Mouse (Mus musculus) midbrain, embryonic 15.5 days (tissue): Measurements from ENCODE around the gene Cflar. TPM values are rescaled to one million over a fixed set of nuclear protein-coding genes. Genes with fewer than 3 reads are reported as not detected.
"Not testable (repeated sequence)": the region's sequence is repeated elsewhere in the genome, so short reads cannot be mapped to it uniquely, and the experiment has no call there.

Experiments used
- ATAC-seq: fragments of 200-750 bp; cut with Nextera tagmentation; replicated peaks from 2 replicates; pipeline ENCODE4 v1.8.0; 2017; ENCODE audit warnings: moderate TSS enrichment
- H3K27ac ChIP-seq: fragments of 300-500 bp; sonication (generic); 2 replicates; pipeline ENCODE4 v1.5.1; 2015; ENCODE audit warnings: mild to moderate bottlenecking, inconsistent platforms
- H3K27me3 ChIP-seq: fragments of 300-500 bp; sonication (generic); replicated peaks from 2 replicates; pipeline ENCODE4 v1.6.1; 2015; ENCODE audit warnings: inconsistent platforms
- H3K36me3 ChIP-seq: fragments of 300-500 bp; sonication (generic); replicated peaks from 2 replicates; pipeline ENCODE4 v1.6.1; 2015; ENCODE audit warnings: inconsistent platforms
- H3K4me1 ChIP-seq: fragments of 300-500 bp; sonication (generic); 2 replicates; pipeline ENCODE4 v1.6.1; 2015; ENCODE audit warnings: inconsistent platforms
- H3K4me2 ChIP-seq: fragments of 300-500 bp; sonication (generic); 2 replicates; pipeline ENCODE4 v1.6.1; 2015; ENCODE audit warnings: inconsistent platforms, mild to moderate bottlenecking, moderate library complexity
- H3K4me3 ChIP-seq: fragments of 300-500 bp; sonication (generic); 2 replicates; pipeline ENCODE4 v1.5.1; 2015; ENCODE audit warnings: mild to moderate bottlenecking, inconsistent platforms
- H3K9ac ChIP-seq: fragments of 300-500 bp; sonication (generic); 2 replicates; pipeline ENCODE4 v1.6.1; 2015; ENCODE audit warnings: mild to moderate bottlenecking, inconsistent platforms
- H3K9me3 ChIP-seq: fragments of 300-500 bp; sonication (generic); 2 replicates; pipeline ENCODE4 v1.6.1; 2016; ENCODE audit warnings: inconsistent platforms
- WGBS: fragments of 180-500 bp; shearing (Covaris S2); methylation state at CpG from one replicate; pipeline ENCODE4 v1.1.7; 2015; ENCODE audit warnings: mixed read lengths; 5-methylcytosine and 5-hydroxymethylcytosine counted together
- polyA plus RNA-seq: library from polyadenylated mRNA; unstranded; fragments of >200 nt; fragmentation: Nextera tagmentation; extraction: Ambion mirVana; gene quantifications from 2 replicates; pipeline ENCODE4 v1.2.1, GENCODE M21; 2015

Cflar gene
- polyA plus RNA-seq, 1 experiment from 2014 or later: 16.1 TPM

DNA sequence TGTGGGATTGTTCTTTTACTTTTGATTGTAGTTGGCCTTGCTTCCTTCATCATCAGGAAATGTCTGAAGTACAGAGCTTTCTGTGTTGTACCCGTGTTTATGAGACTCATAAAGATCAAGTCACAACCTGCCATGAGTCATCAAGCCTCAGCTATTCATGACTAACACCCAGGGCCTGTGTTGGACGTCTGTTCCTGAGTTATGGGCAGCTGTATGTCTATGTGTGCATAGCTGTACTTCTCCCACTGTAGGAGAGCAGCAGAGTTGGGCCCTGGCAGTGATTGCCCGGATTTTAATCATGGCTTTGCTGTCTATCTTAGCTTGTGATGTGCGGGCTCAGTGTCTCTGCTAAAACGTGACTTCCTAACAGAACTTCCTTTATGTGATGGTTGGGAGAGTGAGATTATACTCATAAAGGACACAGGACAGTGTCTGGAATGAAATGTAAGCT is 31.3 kb downstream of the Cflar start:
- 85% methylated on average over 5 of the region's 5 CpGs for WGBS
- ATAC-seq: no peak

DNA sequence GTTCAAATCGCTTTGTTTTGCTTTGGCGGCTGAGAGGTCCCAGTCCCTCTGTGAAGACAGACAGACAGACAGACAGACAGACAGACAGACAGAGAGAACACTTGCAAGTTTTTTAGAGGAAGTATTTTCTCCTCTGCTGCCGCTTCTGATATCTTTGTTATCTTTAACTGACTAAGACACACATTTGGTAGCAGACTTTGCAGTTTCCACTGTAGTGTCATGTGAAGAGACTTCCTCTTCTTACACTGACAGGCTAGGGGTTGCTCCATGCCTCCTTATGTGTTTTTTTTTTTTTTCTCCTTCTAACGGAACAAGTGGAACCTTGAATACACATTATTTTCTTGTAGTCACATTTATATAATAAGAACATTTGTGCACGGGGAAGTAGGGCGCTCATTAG is 31.9 kb downstream of the Cflar start:
- ATAC-seq: no peak
- Histone ChIP-seq H3K4me2 (no peak overlapping the region), H3K36me3 (no peaks in the 10 kb centered on the region), H3K4me1 (no peaks in the 10 kb centered on the region), H3K27me3 (no peaks in the 10 kb centered on the region), H3K4me3 (no peak overlapping the region), H3K27ac (no peak overlapping the region), H3K9me3 (no peaks in the 10 kb centered on the region), H3K9ac (no peak overlapping the region)
- WGBS: 93% methylated on average over 6 of the region's 6 CpGs

More for the DNA sequence above, 31.3 kb downstream of the Cflar start:
- Histone ChIP-seq H3K27ac (no peak overlapping the region), H3K27me3 (no peaks in the 10 kb centered on the region), H3K9me3 (no peaks in the 10 kb centered on the region), H3K4me1 (no peaks in the 10 kb centered on the region), H3K36me3 (no peaks in the 10 kb centered on the region), H3K4me3 (no peak overlapping the region), H3K4me2 (no peak overlapping the region), H3K9ac (no peak overlapping the region)

GRCm38 (mm10) chr1:58744645-58745044 is 33.3 kb downstream of the Cflar start:
- Histone ChIP-seq H3K27ac (no peak overlapping the region), H3K27me3 (no peaks in the 10 kb centered on the region), H3K36me3 (no peaks in the 10 kb centered on the region), H3K9ac (no peak overlapping the region), H3K4me1 (no peaks in the 10 kb centered on the region), H3K4me2 (no peak overlapping the region), H3K4me3 (no peak overlapping the region), H3K9me3 (no peaks in the 10 kb centered on the region)
- no peak for ATAC-seq
- 91% methylated on average over 7 of the region's 7 CpGs for WGBS

DNA sequence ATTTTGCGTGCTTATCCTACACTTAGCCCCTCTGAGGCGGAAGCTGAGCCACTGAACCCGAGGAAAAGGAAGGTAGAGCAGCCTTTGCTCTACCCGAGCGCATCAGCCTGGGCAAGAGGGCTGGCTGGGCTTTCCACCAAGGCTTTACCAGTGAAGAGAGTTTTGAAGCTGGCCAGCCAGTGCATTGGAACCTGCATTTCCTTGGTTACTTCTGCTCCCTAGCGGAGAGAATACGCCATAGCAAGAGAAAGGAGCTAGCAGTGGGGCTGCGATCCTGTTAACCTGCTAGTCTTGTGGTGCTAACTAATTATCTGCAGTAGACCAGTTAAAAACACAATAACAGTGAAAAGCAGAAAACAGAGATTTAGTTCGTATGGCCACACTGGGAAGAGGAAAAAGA is 35.6 kb downstream of the Cflar start:
- H3K4me3 ChIP-seq: no peak overlapping the region
- 73% methylated on average over 9 of the region's 9 CpGs for WGBS
- H3K9me3 ChIP-seq: no peaks in the 10 kb centered on the region
- no peaks in the 10 kb centered on the region for H3K4me1 ChIP-seq
- no peaks in the 10 kb centered on the region for H3K36me3 ChIP-seq
- no peak overlapping the region for H3K9ac ChIP-seq
- no peak for ATAC-seq
- no peak overlapping the region for H3K27ac ChIP-seq
- H3K4me2 ChIP-seq: no peak overlapping the region
- H3K27me3 ChIP-seq: no peaks in the 10 kb centered on the region

DNA sequence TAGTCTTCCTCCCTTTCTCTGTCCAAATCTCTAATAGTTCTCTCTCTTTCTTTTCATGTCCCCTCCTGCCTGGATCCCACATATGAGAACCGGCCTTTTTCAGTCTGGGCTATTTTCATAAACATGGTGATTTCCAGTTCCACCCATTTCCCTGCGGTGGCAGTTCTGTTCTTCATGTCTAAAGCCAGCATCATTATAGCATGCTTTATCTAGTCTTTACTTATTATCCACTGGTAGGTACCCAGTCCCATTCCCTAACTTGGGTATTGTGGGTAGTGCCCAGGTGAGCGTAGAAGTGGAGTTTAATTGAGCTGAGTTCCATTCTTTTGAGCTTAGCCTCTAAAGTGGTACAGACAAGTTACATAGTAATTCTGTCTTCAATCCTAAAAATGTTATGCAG is 48.1 kb downstream of the Cflar start:
- WGBS: 95% methylated on average over 3 of the region's 3 CpGs
- no peak overlapping the region for H3K9ac ChIP-seq
- H3K4me3 ChIP-seq: no peak overlapping the region
- H3K9me3 ChIP-seq: no peaks in the 10 kb centered on the region
- no peaks in the 10 kb centered on the region for H3K27me3 ChIP-seq
- H3K4me1 ChIP-seq: no peaks in the 10 kb centered on the region
- no peak for ATAC-seq
- no peaks in the 10 kb centered on the region for H3K36me3 ChIP-seq
- H3K4me2 ChIP-seq: no peak overlapping the region
- no peak overlapping the region for H3K27ac ChIP-seq

GRCm38 (mm10) chr1:58760581-58760980 is 49.3 kb downstream of the Cflar start:
- ATAC-seq: no peak

GRCm38 (mm10) chr1:58761391-58762275 is 50.3 kb downstream of the Cflar start:
- ATAC-seq, H3K27ac ChIP-seq, H3K9ac ChIP-seq: not testable (repeated sequence)

More at GRCm38 (mm10) chr1:58760581-58760980, 49.3 kb downstream of the Cflar start:
- Histone ChIP-seq H3K27me3 (no peaks in the 10 kb centered on the region), H3K36me3 (no peaks in the 10 kb centered on the region), H3K9me3 (no peaks in the 10 kb centered on the region), H3K27ac (no peak overlapping the region), H3K4me2 (no peak overlapping the region), H3K9ac (no peak overlapping the region), H3K4me3 (no peak overlapping the region), H3K4me1 (no peaks in the 10 kb centered on the region)
- WGBS: 80% methylated on average over 1 of the region's 1 CpGs

DNA sequence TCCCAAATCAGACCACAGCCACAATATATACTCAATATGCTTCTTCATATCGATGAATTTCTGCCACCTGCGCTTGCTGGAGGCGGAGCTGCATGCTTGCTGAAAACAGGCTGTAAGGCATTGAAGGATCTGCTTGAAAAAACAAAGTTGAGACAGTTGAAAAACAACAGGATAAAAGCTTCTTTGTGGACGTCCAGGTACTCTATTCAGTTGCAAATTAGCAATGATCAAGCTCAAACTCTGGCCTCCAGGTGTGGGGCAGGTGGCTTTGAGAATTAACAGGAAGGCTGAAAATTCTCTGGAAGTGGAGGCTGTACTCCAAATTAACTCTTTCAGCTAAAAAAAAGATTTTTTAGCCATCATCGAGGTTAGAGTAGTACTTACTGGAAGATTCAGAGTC is 51.3 kb downstream of the Cflar start:
- Histone ChIP-seq H3K27ac (no peak overlapping the region), H3K27me3 (no peaks in the 10 kb centered on the region), H3K9me3 (no peaks in the 10 kb centered on the region), H3K4me2 (no peak overlapping the region), H3K9ac (no peak overlapping the region), H3K4me1 (no peaks in the 10 kb centered on the region), H3K36me3 (no peaks in the 10 kb centered on the region), H3K4me3 (no peak overlapping the region)
- WGBS: 78% methylated on average over 5 of the region's 5 CpGs
- no peak for ATAC-seq

More at GRCm38 (mm10) chr1:58761391-58762275, 50.3 kb downstream of the Cflar start:
- H3K4me1 ChIP-seq, H3K9me3 ChIP-seq, H3K27me3 ChIP-seq, H3K4me2 ChIP-seq, H3K36me3 ChIP-seq, H3K4me3 ChIP-seq: not testable (repeated sequence)
- 59% methylated on average over 5 of the region's 5 CpGs for WGBS

DNA sequence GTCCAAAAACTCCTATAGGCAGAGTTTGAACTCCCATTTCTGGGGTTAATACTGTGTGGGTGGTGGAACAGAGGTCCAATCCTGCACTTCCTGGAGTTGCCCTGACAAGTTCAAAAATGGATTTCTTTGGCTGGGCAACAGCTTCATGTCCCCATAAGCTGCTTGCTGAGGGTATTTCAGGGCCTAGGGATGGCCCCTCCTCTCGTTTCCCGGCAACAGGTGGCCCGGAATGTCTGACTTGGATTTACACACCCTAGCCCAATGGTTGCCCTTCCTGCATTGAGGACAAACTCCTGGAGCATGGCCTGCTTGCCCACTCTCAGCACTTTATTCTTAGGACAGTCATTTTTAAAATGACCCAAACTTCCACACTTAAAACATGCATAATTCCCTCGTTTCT is 55.1 kb downstream of the Cflar start:
- 62% methylated on average over 4 of the region's 4 CpGs for WGBS
- H3K4me1 ChIP-seq, H3K4me2 ChIP-seq, ATAC-seq, H3K9me3 ChIP-seq, H3K27me3 ChIP-seq, H3K36me3 ChIP-seq, H3K27ac ChIP-seq, H3K9ac ChIP-seq, H3K4me3 ChIP-seq: not testable (repeated sequence)

GRCm38 (mm10) chr1:58769136-58769535 is 57.8 kb downstream of the Cflar start:
- Histone ChIP-seq H3K4me1 (no peaks in the 10 kb centered on the region), H3K9ac (no peak overlapping the region), H3K27ac (no peak overlapping the region), H3K36me3 (no peaks in the 10 kb centered on the region), H3K9me3 (no peaks in the 10 kb centered on the region), H3K27me3 (no peaks in the 10 kb centered on the region), H3K4me3 (no peak overlapping the region), H3K4me2 (no peak overlapping the region)
- ATAC-seq: no peak

GRCm38 (mm10) chr1:58769701-58770100 is 58.4 kb downstream of the Cflar start:
- no peak for ATAC-seq
- 63% methylated on average over 9 of the region's 9 CpGs for WGBS
- Histone ChIP-seq H3K27ac (no peak overlapping the region), H3K27me3 (no peaks in the 10 kb centered on the region), H3K36me3 (no peaks in the 10 kb centered on the region), H3K9ac (no peak overlapping the region), H3K9me3 (no peaks in the 10 kb centered on the region), H3K4me1 (no peaks in the 10 kb centered on the region), H3K4me2 (no peak overlapping the region), H3K4me3 (no peak overlapping the region)

GRCm38 (mm10) chr1:58770111-58770720 is 58.9 kb downstream of the Cflar start:
- Histone ChIP-seq H3K4me3 (no peak overlapping the region), H3K27me3 (no peaks in the 10 kb centered on the region), H3K9ac (no peak overlapping the region), H3K27ac (no peak overlapping the region), H3K4me2 (no peak overlapping the region), H3K9me3 (no peaks in the 10 kb centered on the region), H3K4me1 (no peaks in the 10 kb centered on the region), H3K36me3 (no peaks in the 10 kb centered on the region)
- ATAC-seq: no peak; the same call in 1 of the 2 replicates
- WGBS: 28% methylated on average over 7 of the region's 7 CpGs

GRCm38 (mm10) chr1:58772084-58772483 is 60.8 kb downstream of the Cflar start:
- no peak overlapping the region for H3K27ac ChIP-seq
- no peaks in the 10 kb centered on the region for H3K36me3 ChIP-seq
- no peak overlapping the region for H3K4me3 ChIP-seq
- no peaks in the 10 kb centered on the region for H3K27me3 ChIP-seq
- 80% methylated on average over 3 of the region's 3 CpGs for WGBS
- no peaks in the 10 kb centered on the region for H3K9me3 ChIP-seq
- no peak for ATAC-seq
- H3K9ac ChIP-seq: no peak overlapping the region
- no peaks in the 10 kb centered on the region for H3K4me1 ChIP-seq
- H3K4me2 ChIP-seq: no peak overlapping the region
